Mouse (Mus musculus): ENCODE data around the gene Tmem159. TPM values are rescaled to one million over a fixed set of nuclear protein-coding genes. Genes with fewer than 3 reads are reported as not detected.

The Tmem159 gene
- total and polyA plus RNA-seq, 2 experiments = 3.0 to 3.2 TPM

DNA sequence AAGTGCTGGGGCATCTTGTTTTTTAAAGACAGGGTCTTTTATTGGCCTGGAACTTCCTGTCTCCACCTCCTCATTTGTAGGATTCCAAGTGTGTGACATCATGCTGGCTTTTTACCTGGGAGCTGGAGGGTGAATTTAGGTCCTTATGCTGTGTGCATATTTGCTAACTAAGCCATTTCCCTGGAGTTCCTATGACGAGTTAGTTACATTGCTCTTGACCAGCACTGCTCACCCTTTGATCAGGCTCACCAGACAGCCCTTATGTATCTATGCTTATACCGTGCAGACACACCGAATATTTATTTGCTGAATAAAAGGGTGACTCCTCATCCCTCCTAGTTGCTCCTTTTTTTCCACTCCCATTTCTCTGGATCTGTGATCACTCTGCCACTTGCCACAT lies 22.0 kb upstream of the Tmem159 start:
- Histone ChIP-seq H3K79me2 (ENCODE audit: control insufficient read depth, insufficient read depth, low read length) (no peaks in the 10 kb centered on the region), H3K9ac (ENCODE audit: low read depth, low read length) (no peak overlapping the region), H3K4me3 (ENCODE audit: insufficient read depth, low read depth, low read length) (no peak overlapping the region), H3K27me3 (ENCODE audit: control insufficient read depth, insufficient read depth, low read length) (no peaks in the 10 kb centered on the region), H3K27ac (replicated peaks; ENCODE audit: insufficient read depth, low read depth, low read length) (no peak overlapping the region), H3K4me1 (ENCODE audit: control insufficient read depth, insufficient read depth, low read length) (no peaks in the 10 kb centered on the region), H3K36me3 (ENCODE audit: control insufficient read depth, insufficient read depth, low read length) (no peaks in the 10 kb centered on the region)
- TF ChIP-seq POLR2A (IDR thresholded peaks at IDR 0.05; ENCODE audit: extremely low read depth, insufficient read depth, low read length) (no peak), CTCF (IDR thresholded peaks at IDR 0.05; ENCODE audit: low read depth, low read length) (no peak)
- WGBS = 73% methylated on average over 3 of the region's 3 CpGs
- no peak for DNase-seq (ENCODE audit: extremely low read depth, low read depth, low spot score)

DNA sequence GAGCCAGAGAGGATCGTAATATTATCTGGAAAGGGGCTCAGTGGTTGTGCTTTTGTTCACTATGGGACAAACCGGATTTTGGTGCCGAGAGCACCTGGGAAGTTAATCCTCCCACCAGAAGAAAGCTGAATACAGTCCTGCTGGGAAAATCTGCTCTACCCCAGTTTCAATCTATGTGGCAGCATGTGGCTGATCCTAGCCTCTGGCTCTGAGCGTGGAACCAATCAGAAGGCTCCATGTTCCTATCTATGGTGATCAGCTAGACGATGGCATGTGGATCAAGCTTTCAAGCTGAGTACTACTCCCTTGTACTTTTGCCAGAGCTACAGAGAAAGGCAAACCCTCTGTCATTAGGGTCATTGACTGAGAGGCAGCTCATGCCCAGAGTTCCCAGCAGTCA lies 9.1 kb upstream of the Tmem159 start:
- Histone ChIP-seq H3K9ac (ENCODE audit: low read depth, low read length) (no peak overlapping the region), H3K79me2 (ENCODE audit: control insufficient read depth, insufficient read depth, low read length) (no peaks in the 10 kb centered on the region), H3K27ac (replicated peaks; ENCODE audit: insufficient read depth, low read depth, low read length) (no peak overlapping the region), H3K4me3 (ENCODE audit: insufficient read depth, low read depth, low read length) (no peak overlapping the region), H3K27me3 (ENCODE audit: control insufficient read depth, insufficient read depth, low read length) (no peaks in the 10 kb centered on the region), H3K4me1 (ENCODE audit: control insufficient read depth, insufficient read depth, low read length) (no peaks in the 10 kb centered on the region), H3K36me3 (ENCODE audit: control insufficient read depth, insufficient read depth, low read length) (no peaks in the 10 kb centered on the region)
- TF ChIP-seq CTCF (IDR thresholded peaks at IDR 0.05; ENCODE audit: low read depth, low read length) (no peak), POLR2A (IDR thresholded peaks at IDR 0.05; ENCODE audit: extremely low read depth, insufficient read depth, low read length) (no peak)
- 49% methylated on average over 5 of the region's 5 CpGs for WGBS
- no peak for DNase-seq (ENCODE audit: extremely low read depth, low read depth, low spot score)

DNA sequence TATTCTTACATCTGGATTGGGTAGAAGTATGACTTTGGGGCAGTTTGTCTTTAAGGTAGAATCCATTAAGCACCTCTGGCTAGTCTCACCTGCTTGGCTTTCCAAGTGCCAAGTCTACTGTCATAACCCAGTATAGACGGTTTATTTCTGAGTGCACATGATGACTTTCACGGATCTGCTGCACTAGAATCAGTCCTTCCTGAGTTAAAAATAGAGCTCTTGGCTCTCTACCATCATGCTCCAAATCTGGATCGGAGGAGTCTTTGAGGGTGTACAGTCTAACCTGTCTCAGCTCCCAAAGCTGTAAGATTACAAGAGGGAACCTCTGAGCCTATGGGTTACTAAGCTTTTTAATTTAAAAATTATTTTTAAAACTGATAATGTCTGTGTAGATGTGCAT lies 7.9 kb upstream of the Tmem159 start:
- no peak for DNase-seq (ENCODE audit: extremely low read depth, low read depth, low spot score)
- WGBS = 84% methylated on average over 3 of the region's 3 CpGs
- Histone ChIP-seq H3K36me3 (ENCODE audit: control insufficient read depth, insufficient read depth, low read length) (no peaks in the 10 kb centered on the region), H3K4me1 (ENCODE audit: control insufficient read depth, insufficient read depth, low read length) (no peaks in the 10 kb centered on the region), H3K4me3 (ENCODE audit: insufficient read depth, low read depth, low read length) (no peak overlapping the region), H3K79me2 (ENCODE audit: control insufficient read depth, insufficient read depth, low read length) (no peaks in the 10 kb centered on the region), H3K9ac (ENCODE audit: low read depth, low read length) (no peak overlapping the region), H3K27ac (replicated peaks; ENCODE audit: insufficient read depth, low read depth, low read length) (no peak overlapping the region), H3K27me3 (ENCODE audit: control insufficient read depth, insufficient read depth, low read length) (no peaks in the 10 kb centered on the region)
- TF ChIP-seq CTCF (IDR thresholded peaks at IDR 0.05; ENCODE audit: low read depth, low read length) (no peak), POLR2A (IDR thresholded peaks at IDR 0.05; ENCODE audit: extremely low read depth, insufficient read depth, low read length) (no peak)

DNA sequence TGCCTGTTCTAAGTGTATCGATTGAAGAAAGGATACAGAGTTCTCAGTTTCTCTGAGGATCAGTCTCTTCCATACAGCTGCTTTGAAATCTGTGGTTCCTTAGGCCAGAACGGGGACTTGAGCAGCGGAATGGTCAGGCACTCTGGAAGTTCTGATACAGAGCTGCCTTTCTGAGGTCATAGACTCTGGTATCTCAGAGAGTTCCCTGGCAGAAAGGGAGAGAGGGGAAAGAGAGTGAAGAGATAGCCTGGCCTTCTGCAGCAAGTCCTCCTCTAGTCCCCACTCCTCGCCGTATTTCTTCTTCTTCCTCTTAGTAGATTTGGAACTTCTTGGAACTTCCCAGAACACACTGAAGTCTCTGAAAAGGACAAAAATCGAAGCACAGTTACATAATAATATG lies 7.0 kb upstream of the Tmem159 start, which contains the start of gene Dnah3:
Gene Dnah3 (minus strand): TSS at position 101 of the 400 bp plus-strand sequence.
- Histone ChIP-seq H3K4me3 (ENCODE audit: insufficient read depth, low read depth, low read length) (no peak within 1 kb of the TSS), H3K9ac (ENCODE audit: low read depth, low read length) (no peak within 1 kb of the TSS), H3K27ac (replicated peaks; ENCODE audit: insufficient read depth, low read depth, low read length) (no peak within 1 kb of the TSS), H3K4me1 (ENCODE audit: control insufficient read depth, insufficient read depth, low read length) (no peaks in the 10 kb centered on the region), H3K27me3 (ENCODE audit: control insufficient read depth, insufficient read depth, low read length) (no peaks in the 10 kb centered on the region), H3K36me3 (ENCODE audit: control insufficient read depth, insufficient read depth, low read length) (no peaks in the 10 kb centered on the region), H3K79me2 (ENCODE audit: control insufficient read depth, insufficient read depth, low read length) (no peaks in the 10 kb centered on the region)
- no peak for TF ChIP-seq POLR2A (IDR thresholded peaks at IDR 0.05; ENCODE audit: extremely low read depth, insufficient read depth, low read length)
- TF ChIP-seq CTCF (IDR thresholded peaks at IDR 0.05; ENCODE audit: low read depth, low read length) = no peak
- 84% methylated on average over 6 of the region's 6 CpGs for WGBS
- no peak for DNase-seq (ENCODE audit: extremely low read depth, low read depth, low spot score)

DNA sequence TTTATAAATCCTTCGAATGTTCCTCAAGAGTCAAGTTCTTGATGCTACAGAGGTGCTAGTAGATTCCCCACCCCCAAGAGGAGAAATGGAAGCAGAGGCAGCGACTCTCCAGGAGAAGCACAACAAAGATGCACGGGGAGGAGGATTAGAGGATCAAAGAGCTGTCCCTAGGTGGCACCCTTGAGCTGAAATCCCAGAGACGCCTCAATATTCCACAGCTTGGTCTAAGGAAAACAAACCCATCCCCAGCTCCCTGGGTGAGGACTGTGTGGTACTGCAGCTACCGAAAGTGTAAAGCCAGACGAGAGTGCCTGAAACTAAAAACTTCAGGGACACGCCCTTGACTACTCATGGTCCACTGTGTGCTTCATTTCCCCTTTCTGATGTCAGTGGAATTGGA lies 4.3 kb upstream of the Tmem159 start:
- DNase-seq (ENCODE audit: extremely low read depth, low read depth, low spot score) = peak; percentile 54
- Histone ChIP-seq H3K9ac (ENCODE audit: low read depth, low read length) (no peak overlapping the region), H3K27me3 (ENCODE audit: control insufficient read depth, insufficient read depth, low read length) (no peaks in the 10 kb centered on the region), H3K27ac (replicated peaks; ENCODE audit: insufficient read depth, low read depth, low read length) (no peak overlapping the region), H3K4me1 (ENCODE audit: control insufficient read depth, insufficient read depth, low read length) (no peaks in the 10 kb centered on the region), H3K4me3 (ENCODE audit: insufficient read depth, low read depth, low read length) (no peak overlapping the region), H3K36me3 (ENCODE audit: control insufficient read depth, insufficient read depth, low read length) (no peaks in the 10 kb centered on the region), H3K79me2 (ENCODE audit: control insufficient read depth, insufficient read depth, low read length) (no peaks in the 10 kb centered on the region)
- TF ChIP-seq POLR2A (IDR thresholded peaks at IDR 0.05; ENCODE audit: extremely low read depth, insufficient read depth, low read length) (no peak), CTCF (IDR thresholded peaks at IDR 0.05; ENCODE audit: low read depth, low read length) (peak; percentile 48; the same call in 1 of the 2 replicates)
- WGBS = 4% methylated on average over 7 of the region's 7 CpGs

DNA sequence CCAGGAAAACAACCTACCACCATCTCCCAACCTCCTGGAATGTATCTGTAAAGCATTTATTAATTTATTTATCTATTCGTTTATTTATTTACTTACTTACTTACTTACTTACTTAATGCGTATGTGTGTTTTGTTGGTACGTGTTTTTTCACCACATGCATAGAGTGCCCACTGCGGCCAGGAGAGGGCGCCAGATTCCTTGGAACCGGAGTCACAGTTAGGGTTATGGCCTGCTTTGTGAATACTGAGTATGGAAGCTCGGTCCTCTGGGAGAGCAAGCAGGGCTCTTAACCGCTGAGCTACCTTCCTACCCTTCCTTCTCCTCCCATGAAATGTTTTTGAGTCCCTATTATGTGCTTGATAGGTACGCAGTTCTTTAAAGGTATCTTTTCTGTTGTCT lies 3.8 kb upstream of the Tmem159 start:
- no peaks in the 10 kb centered on the region for H3K79me2 ChIP-seq (ENCODE audit: control insufficient read depth, insufficient read depth, low read length)
- H3K36me3 ChIP-seq (ENCODE audit: control insufficient read depth, insufficient read depth, low read length) = no peaks in the 10 kb centered on the region
- H3K9ac ChIP-seq (ENCODE audit: low read depth, low read length) = no peak overlapping the region
- 0 out of 2 replicates have a peak, but pooled peaks cover under 1% of the 10 kb centered on the region for H3K4me1 ChIP-seq (ENCODE audit: control insufficient read depth, insufficient read depth, low read length)
- peak; percentile 59 for DNase-seq (ENCODE audit: extremely low read depth, low read depth, low spot score)
- TF ChIP-seq CTCF (IDR thresholded peaks at IDR 0.05; ENCODE audit: low read depth, low read length) (peak; percentile 92), POLR2A (IDR thresholded peaks at IDR 0.05; ENCODE audit: extremely low read depth, insufficient read depth, low read length) (no peak)
- no peaks in the 10 kb centered on the region for H3K27me3 ChIP-seq (ENCODE audit: control insufficient read depth, insufficient read depth, low read length)
- 24% methylated on average over 9 of the region's 9 CpGs for WGBS
- no peak overlapping the region for H3K27ac ChIP-seq (replicated peaks; ENCODE audit: insufficient read depth, low read depth, low read length)
- no peak overlapping the region for H3K4me3 ChIP-seq (ENCODE audit: insufficient read depth, low read depth, low read length)
